Mouse (Mus musculus): ENCODE measurements around the gene Sytl2.
A peak's percentile ranks its signal among the peaks of the same experiment; 100 is the strongest.

Sytl2 gene

DNA sequence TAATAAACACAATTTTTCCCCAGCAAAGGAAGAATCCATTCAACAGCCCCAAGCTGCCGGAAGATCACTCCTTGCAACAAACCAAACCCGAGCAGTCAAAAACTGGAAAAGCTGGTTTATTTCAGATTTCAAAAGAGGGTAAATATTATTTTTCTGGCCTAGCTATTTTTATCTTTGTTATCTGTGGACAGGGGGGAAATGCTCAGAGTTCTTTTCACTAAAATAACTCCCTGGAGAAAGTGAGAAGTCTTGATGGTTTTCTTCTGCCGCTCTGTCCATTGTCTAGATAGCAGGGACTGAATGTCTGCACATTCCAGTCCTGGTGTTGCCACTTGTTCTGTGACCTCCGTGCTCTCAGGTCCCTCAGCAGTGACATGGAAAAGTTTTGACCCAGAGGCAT lies 70.8 kb downstream of the Sytl2 start:
- DNase-seq: peak in 1 of 2 experiments; percentile 20

DNA sequence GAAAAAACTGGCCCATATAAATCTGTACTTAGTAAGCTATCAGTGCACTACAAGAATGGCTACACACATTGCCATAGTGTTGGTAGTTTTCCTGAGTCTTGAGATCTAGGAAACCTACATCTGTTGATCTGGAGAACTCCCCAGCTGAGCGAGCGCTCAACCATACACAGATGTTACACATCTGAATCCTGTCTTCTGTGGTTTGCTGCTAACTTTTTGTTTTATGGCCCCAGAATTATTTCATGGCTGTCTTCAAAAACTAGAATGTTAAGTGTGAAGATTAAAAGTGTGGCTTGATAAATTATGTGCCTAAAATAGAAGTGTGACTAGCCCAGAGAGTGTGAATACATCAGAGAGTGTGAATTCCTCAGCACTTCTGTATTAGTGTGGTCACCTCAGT lies 82.4 kb downstream of the Sytl2 start:
- DNase-seq: peak; percentile 20 to 38

- DNase-seq: peak in 1 of 2 experiments; percentile 16
Observed at GRCm38 (mm10) chr7:90386885-90387459, 84.9 kb downstream of the Sytl2 start.

DNA sequence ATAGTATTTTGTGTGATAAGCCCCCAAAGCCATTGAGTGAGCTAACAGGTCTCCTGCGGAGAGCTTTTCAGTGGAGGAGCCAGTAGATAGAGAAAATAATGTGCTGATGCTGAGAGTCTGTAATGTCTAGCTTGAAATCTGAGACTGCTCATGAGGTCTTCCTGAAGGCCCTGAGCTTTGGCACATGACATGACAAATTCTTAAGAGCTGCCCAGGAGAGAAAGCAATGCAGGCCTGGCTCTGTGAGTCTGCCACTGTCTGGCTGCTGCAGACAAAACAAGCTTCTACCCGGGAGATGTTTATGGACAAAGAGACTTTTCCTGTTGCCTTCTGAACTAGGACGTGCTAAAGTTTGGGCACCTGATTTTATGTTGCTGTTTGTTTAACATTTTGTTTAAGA lies 87.7 kb downstream of the Sytl2 start:
- DNase-seq: no peak

GRCm38 (mm10) chr7:90395073-90395472 lies 93.0 kb downstream of the Sytl2 start:
- DNase-seq: no peak

- DNase-seq: no peak
Observed at GRCm38 (mm10) chr7:90395928-90396327, 93.9 kb downstream of the Sytl2 start.

DNA sequence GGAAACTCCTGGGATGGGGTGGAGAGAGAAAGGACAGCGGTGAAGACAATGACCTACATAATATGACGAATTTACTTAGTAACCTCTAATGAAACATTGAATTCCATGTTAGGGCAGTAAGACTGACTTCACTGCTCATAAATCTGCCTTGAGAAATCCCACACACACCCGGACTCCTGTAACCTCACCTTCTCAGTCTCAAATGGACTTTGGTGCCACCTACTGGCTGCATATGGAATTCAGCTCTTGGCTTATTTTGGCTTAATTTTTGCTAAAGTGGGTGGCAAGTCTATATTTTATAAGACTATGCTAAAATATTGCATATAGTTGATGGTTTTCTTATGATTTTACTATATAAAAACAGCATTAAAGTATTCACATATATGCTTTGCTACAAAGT lies 107.9 kb downstream of the Sytl2 start:
- DNase-seq: peak; percentile 78 to 80

GRCm38 (mm10) chr7:90426020-90427001 lies 124.3 kb downstream of the Sytl2 start, which contains the start of gene Ccdc89:
Ccdc89 (plus strand) TSS chr7:90426577.
- peak; percentile 81 to 88 for DNase-seq

DNA sequence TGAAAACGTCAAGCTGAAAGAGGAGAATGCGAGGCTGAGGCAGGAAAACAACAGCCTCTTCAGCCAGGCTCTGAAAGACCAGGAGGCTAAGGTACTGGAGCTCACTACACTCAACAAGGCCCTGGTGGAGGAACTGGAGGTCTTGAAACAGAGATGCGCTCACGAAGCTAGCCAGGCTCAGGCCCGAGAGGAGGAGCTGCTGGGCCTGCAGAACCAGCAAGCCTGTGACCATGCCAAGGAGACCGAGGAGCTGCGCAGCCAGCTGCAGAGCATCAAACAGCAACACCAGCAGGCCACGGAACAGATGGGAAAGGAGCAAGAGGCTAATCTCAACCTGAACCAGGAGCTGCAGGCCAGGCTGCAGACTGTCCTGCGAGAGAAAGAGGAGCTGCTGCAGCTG lies 125.0 kb downstream of the Sytl2 start:
- DNase-seq: no peak

- DNase-seq: no peak
Observed at GRCm38 (mm10) chr7:90432221-90432620, 130.2 kb downstream of the Sytl2 start.

DNA sequence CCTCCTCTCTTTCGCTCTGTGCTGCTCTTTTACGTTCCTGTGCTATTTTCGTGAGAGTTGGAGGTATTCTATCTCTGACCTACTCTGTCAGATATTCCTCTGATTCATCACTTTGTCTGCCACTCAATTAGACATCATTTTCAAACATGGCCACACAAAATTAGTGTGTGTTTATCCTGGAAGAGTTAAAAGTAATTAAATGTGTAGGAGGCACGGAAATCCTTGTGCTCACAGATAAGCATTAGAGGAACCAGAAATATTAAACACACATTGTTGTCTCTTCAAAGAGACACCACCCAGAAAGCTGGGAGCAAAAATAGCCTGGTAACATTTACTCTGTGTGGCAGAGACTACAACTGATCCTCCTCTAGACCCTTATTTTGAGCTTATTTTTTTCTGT lies 138.0 kb downstream of the Sytl2 start:
- no peak for DNase-seq

DNA sequence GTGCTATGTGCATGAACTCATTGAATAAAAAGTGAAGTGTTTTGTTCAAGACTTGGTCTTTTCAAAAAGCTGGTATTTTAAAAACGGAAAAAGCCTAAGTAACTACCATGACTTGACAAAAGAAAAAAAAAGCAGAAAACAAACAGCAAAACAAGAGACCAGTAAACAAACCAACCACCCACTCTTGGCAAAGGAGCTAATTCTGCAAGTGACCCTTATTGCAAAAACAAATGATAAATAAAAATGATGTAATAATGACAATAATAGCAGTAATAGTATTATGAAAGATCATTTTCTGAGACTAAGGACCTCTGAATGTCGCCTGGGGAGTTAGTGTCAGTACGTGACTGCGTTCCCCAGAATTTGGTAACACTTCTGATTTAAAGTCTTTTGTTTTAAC lies 140.0 kb downstream of the Sytl2 start:
- DNase-seq: no peak

- peak; percentile 95 to 98 for DNase-seq
Observed at GRCm38 (mm10) chr7:90442518-90443080, 140.5 kb downstream of the Sytl2 start, which contains the start of gene Crebzf. Crebzf (plus strand) TSS chr7:90442729.

DNA sequence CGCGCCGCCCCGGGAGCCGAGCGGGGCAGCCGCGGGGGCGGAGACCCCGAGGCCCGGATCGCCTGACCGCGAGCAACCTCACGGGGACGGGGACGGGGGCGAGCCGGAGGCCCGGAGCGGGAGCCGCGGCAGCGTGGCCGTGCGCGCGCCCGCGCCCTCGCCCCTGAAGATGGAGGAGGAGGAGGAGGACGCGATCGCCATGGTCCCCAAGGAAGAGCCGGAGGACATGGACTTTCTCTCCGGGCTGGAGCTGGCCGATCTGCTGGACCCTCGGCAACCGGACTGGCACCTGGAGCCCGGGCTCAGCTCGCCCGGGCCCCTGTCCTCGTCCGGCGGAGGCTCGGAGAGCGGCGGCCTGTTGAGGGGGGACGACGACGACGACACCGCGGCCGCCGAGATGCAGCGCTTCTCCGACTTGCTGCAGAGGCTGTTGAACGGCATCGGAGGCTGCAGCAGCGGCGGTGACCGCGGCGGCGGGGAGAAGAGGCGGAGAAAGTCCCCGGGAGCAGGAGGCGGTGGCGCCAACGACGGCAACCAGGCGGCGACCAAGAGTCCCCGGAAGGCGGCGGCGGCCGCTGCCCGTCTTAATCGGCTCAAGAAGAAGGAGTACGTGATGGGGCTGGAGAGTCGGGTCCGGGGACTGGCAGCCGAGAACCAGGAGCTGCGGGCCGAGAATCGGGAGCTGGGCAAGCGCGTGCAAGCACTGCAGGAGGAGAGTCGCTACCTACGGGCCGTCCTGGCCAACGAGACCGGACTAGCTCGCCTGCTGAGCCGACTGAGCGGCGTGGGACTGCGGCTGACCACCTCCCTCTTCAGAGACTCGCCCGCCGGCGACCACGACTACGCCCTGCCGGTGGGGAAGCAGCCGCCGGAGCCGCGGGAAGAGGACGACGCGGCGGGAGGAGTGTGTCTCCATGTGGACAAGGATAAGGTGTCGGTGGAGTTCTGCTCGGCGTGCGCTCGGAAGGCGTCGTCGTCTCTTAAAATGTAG lies 141.3 kb downstream of the Sytl2 start:
- peak; percentile 77 to 87 for DNase-seq

GRCm38 (mm10) chr7:90444206-90444605 lies 142.2 kb downstream of the Sytl2 start:
- peak in 1 of 2 experiments; percentile 21 for DNase-seq

- no peak for DNase-seq
Observed at GRCm38 (mm10) chr7:90456149-90456844, 154.2 kb downstream of the Sytl2 start.

DNA sequence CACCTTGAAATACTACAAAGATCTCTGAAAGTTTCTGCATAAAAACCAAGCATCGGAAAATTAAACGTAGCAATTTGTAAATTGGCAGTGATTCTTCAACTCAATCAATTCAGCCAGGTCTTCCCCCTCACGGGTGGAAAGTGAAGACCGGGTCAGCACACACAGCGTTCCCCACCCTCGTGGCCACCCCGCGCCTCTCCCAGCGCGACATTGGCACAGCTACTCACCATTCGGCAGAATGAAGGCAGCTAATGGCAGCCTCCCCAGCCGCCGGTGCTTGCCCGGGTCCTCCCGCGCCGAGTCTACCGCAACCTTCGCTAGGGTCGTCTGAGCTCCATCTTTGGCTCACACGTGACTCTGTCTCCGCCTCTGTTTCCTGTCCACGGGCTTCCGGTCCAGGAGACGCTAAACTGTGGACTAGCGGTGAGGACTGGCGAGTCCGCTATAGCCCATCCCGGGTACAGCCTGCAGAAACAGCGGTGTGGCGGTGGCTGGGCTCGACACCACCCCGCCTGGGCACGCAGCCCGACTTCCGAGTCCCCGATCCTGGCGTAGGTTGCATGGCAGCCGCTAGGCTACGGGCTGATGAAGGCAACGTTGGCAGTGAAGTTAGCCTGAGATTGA lies 154.9 kb downstream of the Sytl2 start, which contains the start of gene Tmem126a:
Gene Tmem126a, minus strand, starts transcription at position 385 of the 624 bp plus-strand sequence.
- peak; percentile 86 to 92 for DNase-seq

- no peak for DNase-seq
Observed at GRCm38 (mm10) chr7:90457517-90457916, 155.5 kb downstream of the Sytl2 start.

Data from kidney, postnatal 4 days (tissue).